Mouse (Mus musculus) olfactory bulb, adult 2 months (tissue): Measurements from ENCODE around the gene Mfsd7a. TPM values are rescaled to one million over a fixed set of nuclear protein-coding genes. Genes with fewer than 3 reads are reported as not detected.

Experiments
- H3K27ac ChIP-seq: fragments of 200-500 bp; 2 replicates; pipeline ENCODE4 v1.5.1; 2012; ENCODE audit warnings: low read depth, low read length; ENCODE audit not compliant: insufficient read depth
- H3K4me1 ChIP-seq: fragments of 200-500 bp; 2 replicates; pipeline ENCODE4 v1.6.1; 2012; ENCODE audit warnings: low read length; ENCODE audit not compliant: control insufficient read depth, insufficient read depth
- H3K4me3 ChIP-seq: fragments of 200-500 bp; 2 replicates; pipeline ENCODE4 v1.5.1; 2012; ENCODE audit warnings: mild to moderate bottlenecking, low read depth, low read length, moderate library complexity; ENCODE audit not compliant: insufficient read depth
- CTCF ChIP-seq: fragments of 200-500 bp; IDR thresholded peaks from 2 replicates; pipeline ENCODE4 v1.5.1; 2012; ENCODE audit warnings: low read depth, mild to moderate bottlenecking, low read length, moderate library complexity; ENCODE audit not compliant: insufficient read depth
- POLR2A ChIP-seq: fragments of 200-500 bp; IDR thresholded peaks from 2 replicates; pipeline ENCODE4 v1.6.1; 2012; ENCODE audit warnings: mild to moderate bottlenecking, low read depth, low read length, moderate library complexity; ENCODE audit not compliant: insufficient read depth
- WGBS: fragments of 180-500 bp; shearing (Covaris S2); methylation state at CpG from one replicate; pipeline ENCODE4 v1.1.7; 2018; 5-methylcytosine and 5-hydroxymethylcytosine counted together
- polyA plus RNA-seq: library from polyadenylated mRNA; stranded (reverse); fragments of >200 nt; gene quantifications from 2 replicates; pipeline ENCODE4 v1.2.4, GENCODE M21; 2012; ENCODE audit warnings: low replicate concordance; ENCODE audit not compliant: missing spikeins, insufficient read depth, insufficient read length

Gene Mfsd7a
- polyA plus RNA-seq, 1 experiment = not detected

DNA sequence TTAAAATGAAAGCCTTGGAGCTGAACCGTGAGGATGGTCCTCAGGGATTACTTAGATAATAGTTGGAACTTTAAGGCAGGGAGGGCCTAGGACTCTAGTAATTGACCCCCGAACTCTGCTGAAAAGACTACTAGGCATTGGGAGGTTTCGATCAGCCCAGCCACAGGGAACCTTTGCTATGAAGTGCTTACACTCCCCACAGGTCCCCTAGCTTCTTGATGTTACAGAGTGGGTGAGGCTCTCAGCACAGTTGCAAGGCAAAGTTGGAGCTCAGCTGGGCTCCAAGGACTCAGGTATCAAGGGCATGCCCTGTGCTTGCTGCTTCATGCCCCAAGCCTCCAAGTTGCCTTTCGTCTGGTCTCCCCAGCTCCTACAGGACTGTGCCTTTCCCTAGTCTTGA lies 13.8 kb upstream of the Mfsd7a start:
- no peak overlapping the region for H3K27ac ChIP-seq
- 38% methylated on average over 4 of the region's 4 CpGs for WGBS
- H3K4me1 ChIP-seq = peaks cover 10% of the 10 kb centered on the region
- peak overlapping the region; percentile 88 for H3K4me3 ChIP-seq
- TF ChIP-seq POLR2A (no peak), CTCF (no peak)

DNA sequence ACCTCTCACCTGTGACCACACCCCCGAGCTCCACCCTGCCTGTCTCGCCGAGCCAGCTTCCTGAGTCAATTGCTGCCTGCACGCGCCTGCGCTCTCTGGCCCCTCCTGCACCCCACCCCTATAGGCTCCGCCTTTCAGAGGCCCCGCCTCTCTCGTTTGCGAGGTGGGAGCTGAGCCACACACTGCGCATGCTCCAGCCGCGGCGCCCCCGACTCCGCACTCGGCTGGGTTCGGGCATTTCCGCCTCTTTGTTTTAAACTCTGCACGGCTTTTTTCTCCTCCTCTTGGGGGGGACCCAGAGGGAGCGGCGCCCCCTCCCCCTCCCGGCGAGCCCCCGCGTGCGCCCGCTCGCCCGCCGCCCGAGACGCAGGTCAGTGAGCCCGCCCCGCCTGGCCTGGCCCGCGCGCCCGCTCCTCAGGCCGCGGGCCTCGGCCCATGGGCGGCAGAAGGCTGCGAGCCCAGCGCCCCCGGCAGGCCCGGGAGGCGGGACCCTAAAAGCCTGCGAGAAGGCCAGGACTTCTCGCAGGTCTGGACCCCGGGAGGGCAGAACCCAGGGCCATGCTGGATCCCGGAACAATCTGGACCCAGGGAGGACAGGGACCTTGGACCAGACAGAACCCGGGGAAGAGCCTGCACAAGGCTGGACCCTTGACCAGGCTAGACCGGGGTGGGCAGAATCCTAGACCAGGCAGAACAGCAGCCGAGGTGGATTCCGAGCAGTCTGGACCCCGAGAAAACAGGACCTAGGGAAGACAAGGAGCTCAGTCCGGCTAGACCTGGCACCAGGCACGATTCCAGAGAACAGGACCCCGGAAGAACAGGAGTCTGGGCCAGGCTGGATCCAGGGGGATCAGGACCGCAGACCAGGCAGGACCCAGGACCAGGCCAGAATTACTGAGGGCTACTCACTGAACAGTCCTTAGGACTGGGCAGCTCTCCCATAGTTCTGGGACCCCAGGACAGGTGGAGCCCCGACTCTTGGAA lies 12.7 kb upstream of the Mfsd7a start, which contains the start of gene Pcgf3:
Gene Pcgf3 (plus strand): TSS at position 151 of the 984 bp plus-strand sequence.
- peak within 1 kb of the TSS; percentile 64 for H3K27ac ChIP-seq
- peaks cover 10% of the 10 kb centered on the region for H3K4me1 ChIP-seq
- WGBS = 1% methylated on average over 61 of the region's 62 CpGs
- TF ChIP-seq POLR2A (no peak), CTCF (no peak)
- peak within 1 kb of the TSS; percentile 88 for H3K4me3 ChIP-seq

DNA sequence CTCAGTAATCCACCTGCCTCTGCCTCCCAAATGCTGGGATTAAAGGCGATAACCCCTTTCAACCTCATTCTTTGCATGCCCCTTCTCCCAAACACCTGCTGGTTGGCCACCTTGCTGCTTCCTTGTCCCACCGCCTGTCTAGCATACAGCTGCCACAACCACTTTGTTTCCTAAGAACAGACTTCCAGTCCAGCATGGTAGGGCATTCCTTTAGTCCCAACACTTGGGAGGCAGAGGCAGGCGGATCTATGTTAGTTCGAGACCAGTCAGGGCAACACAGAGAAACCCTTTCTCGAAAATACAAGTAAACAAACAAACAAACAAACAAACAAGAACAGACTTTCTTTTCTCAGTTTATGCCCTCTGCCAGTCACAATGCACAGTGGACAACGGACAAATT lies 11.8 kb upstream of the Mfsd7a start:
- TF ChIP-seq CTCF = no peak
- TF ChIP-seq POLR2A = no peak
- peaks cover 10% of the 10 kb centered on the region for H3K4me1 ChIP-seq
- 35% methylated on average over 6 of the region's 6 CpGs for WGBS
- peak overlapping the region; percentile 88 for H3K4me3 ChIP-seq
- H3K27ac ChIP-seq = no peak overlapping the region

DNA sequence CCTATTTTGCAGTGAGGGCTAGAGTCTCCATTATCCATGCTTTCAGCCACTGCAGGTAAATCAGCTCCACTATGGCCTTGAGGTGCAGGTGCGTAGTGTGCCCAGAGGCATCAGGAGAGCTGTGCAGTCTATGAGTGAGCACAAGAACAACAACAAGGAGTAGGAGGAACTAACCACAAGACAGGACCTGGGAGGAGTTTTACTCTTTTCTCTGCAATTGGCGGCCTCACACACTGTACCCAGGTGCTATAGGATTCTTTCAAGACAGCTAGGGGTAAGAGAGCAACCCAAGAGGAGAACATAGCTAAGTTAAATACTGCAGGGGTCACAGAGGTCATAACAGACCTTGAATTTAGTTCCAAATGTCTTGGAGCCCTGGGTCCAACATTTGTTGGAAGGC lies 10.0 kb upstream of the Mfsd7a start:
- WGBS = 93% methylated on average over 2 of the region's 2 CpGs
- Histone ChIP-seq H3K4me3 (no peak overlapping the region), H3K4me1 (peaks cover 10% of the 10 kb centered on the region), H3K27ac (no peak overlapping the region)
- TF ChIP-seq POLR2A = no peak
- TF ChIP-seq CTCF = no peak

DNA sequence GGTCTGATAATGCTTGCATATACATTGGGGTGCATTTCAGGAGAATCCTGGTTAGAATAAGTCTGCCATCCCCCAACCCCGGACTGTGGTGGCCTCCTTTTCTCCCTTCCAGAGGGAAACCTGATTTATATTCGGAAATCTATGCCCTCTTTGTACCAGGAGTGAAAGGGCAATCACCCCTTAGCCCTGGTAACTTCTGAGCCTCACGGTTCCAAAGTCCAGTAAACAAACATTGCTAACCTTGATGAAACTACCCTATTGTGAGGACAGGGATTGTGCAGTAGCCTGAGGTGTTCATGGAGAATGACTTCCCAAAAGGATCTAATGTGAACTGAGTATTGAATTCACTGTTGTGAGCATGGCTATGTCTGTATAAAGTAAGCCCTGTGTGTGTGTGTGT lies 5.4 kb upstream of the Mfsd7a start:
- H3K4me1 ChIP-seq = no peaks in the 10 kb centered on the region
- H3K27ac ChIP-seq = no peak overlapping the region
- H3K4me3 ChIP-seq = no peak overlapping the region
- TF ChIP-seq CTCF (no peak), POLR2A (no peak)
- WGBS = 38% methylated on average over 3 of the region's 3 CpGs

DNA sequence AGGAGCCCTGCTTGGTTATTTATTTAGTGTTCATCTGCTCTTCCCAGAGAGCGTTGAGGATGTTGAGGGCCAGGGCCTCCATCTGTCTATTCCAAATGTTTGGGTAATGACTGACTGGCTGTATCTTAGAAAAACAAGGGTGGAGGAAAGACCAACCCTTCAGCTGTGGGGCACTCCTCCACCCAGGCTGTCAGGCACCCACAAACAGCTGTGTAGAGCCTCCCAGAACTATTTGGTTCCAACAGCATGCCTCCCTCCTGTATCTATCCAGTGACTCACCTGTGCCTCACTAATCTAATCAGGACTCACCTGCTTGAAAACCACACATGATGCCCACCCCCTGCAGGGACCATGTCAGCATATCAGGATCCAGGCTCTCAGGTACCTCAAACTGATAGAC lies 3.7 kb upstream of the Mfsd7a start:
- Histone ChIP-seq H3K4me3 (no peak overlapping the region), H3K4me1 (peaks cover 8% of the 10 kb centered on the region), H3K27ac (no peak overlapping the region)
- TF ChIP-seq CTCF = no peak
- TF ChIP-seq POLR2A = no peak
- 90% methylated on average over 1 of the region's 1 CpGs for WGBS

DNA sequence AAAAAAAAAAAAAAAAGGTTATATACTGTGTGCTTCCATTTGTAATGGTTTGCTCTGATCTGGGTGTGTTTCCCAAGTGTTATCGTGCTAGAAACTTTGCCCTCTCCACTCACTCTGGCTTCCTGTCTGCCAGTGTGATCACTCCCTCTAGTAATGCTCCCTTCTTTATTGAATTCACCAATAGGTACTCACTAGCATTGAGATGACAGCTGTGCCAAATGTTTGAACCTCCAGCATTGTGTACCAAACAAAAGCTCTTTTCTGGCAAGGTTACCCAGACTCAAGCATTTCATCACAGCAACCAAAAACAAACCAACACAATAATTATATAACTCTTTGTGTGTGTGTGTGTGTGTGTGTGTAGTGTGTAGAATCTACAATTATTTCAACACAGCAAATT lies 2.9 kb upstream of the Mfsd7a start:
- Histone ChIP-seq H3K4me3 (no peak overlapping the region), H3K27ac (no peak overlapping the region), H3K4me1 (peaks cover 8% of the 10 kb centered on the region)
- TF ChIP-seq CTCF (no peak), POLR2A (no peak)
- 93% methylated on average over 1 of the region's 1 CpGs for WGBS

DNA sequence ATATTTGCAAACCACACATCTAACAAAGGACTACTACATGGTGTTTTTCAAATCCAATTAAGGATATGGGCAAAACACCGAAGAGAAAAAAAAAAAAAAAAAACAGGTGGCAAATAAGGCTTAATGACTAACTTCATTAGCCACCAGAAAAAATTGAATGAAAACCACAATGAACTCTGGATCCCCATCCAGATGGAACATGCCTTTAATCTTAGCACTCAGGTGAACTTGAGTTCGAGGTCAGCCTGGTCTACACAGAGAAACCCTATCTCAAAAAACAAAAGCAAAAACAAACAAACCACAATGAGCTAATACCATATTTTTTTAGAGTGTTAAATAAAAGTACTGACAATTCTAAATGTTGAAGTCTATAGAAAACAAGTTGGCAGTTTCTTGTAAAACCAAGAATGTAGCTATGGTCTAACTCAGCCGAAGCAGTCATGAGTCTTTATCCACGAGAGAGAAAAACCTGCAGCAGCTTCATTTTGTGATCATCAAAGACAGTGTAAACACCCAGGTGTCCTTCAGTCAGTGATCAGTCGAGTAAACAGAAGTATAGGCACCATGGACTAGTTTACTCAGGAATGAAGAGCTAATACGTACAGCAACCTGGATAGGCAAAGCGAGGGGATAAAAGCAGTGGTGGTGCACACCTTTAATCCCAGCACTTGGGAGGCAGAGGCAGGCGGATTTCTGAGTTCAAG lies 2.3 kb upstream of the Mfsd7a start:
- TF ChIP-seq POLR2A = no peak
- TF ChIP-seq CTCF = no peak
- Histone ChIP-seq H3K4me3 (no peak overlapping the region), H3K27ac (no peak overlapping the region), H3K4me1 (peaks cover 8% of the 10 kb centered on the region)
- WGBS = 83% methylated on average over 8 of the region's 8 CpGs

DNA sequence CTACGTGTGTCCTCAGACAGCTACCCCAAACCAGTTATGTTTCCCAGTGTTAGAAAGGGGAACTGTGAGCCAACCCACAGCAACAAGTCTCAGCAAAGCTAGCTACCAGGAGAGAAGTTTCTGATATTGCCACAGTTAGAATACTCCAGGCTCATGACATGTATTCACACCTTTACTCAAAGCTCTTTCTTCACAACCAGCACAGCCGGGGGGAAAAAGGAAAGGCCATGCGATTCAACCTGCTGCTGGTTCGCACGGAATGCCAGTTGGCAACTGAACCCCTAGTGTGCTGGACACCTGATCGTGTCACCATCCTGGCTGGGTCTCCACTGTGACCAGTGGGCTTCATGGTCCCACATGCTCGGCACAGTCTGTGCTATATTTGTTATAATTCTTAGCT lies 834 bp downstream of the Mfsd7a start:
- Histone ChIP-seq H3K4me1 (peaks cover 8% of the 10 kb centered on the region), H3K4me3 (no peak overlapping the region), H3K27ac (no peak overlapping the region)
- TF ChIP-seq POLR2A (no peak), CTCF (no peak)
- 89% methylated on average over 7 of the region's 7 CpGs for WGBS
